Mouse (Mus musculus) retina, adult 2 months (tissue): ENCODE data around the gene Chic1.

Source experiments
- DNase-seq: peaks from one replicate; pipeline ENCODE4 v3.0.0-alpha.2; 2012; ENCODE audit warnings: low read depth, low spot score

Chic1 gene

GRCm38 (mm10) chrX:103356287-103356686, at the start of gene Chic1:
Gene Chic1 (plus strand): TSS chrX:103356476.
- peak; percentile 38 for DNase-seq

GRCm38 (mm10) chrX:103308262-103308661, 48.0 kb upstream of the Chic1 start:
- no peak for DNase-seq

GRCm38 (mm10) chrX:103311723-103312122, 44.6 kb upstream of the Chic1 start:
- no peak for DNase-seq

GRCm38 (mm10) chrX:103314146-103314545, 42.1 kb upstream of the Chic1 start:
- no peak for DNase-seq

- no peak for DNase-seq
Measured at GRCm38 (mm10) chrX:103321146-103321545, 35.1 kb upstream of the Chic1 start, which contains the start of gene Cdx4. Gene Cdx4 (plus strand): TSS chrX:103321398.

- no peak for DNase-seq
Measured at GRCm38 (mm10) chrX:103325900-103326299, 30.4 kb upstream of the Chic1 start.

GRCm38 (mm10) chrX:103329386-103329785, 26.9 kb upstream of the Chic1 start:
- no peak for DNase-seq

GRCm38 (mm10) chrX:103331125-103331858, 25.0 kb upstream of the Chic1 start:
- no peak for DNase-seq

- no peak for DNase-seq
Measured at GRCm38 (mm10) chrX:103341369-103342113, 14.7 kb upstream of the Chic1 start.

- DNase-seq, result no peak
Measured at GRCm38 (mm10) chrX:103355784-103356183, 492 bp upstream of the Chic1 start.

- no peak for DNase-seq
Measured at GRCm38 (mm10) chrX:103356761-103357236, 523 bp downstream of the Chic1 start.

- DNase-seq, result no peak
Measured at GRCm38 (mm10) chrX:103366201-103366600, 9.9 kb downstream of the Chic1 start.

GRCm38 (mm10) chrX:103368650-103369049, 12.4 kb downstream of the Chic1 start:
- DNase-seq, result no peak

- no peak for DNase-seq
Measured at GRCm38 (mm10) chrX:103371221-103371620, 14.9 kb downstream of the Chic1 start.

- no peak for DNase-seq
Measured at GRCm38 (mm10) chrX:103371627-103372026, 15.4 kb downstream of the Chic1 start.

- DNase-seq, result no peak
Measured at GRCm38 (mm10) chrX:103374250-103374649, 18.0 kb downstream of the Chic1 start.

- no peak for DNase-seq
Measured at GRCm38 (mm10) chrX:103384528-103384927, 28.3 kb downstream of the Chic1 start.

- no peak for DNase-seq
Measured at GRCm38 (mm10) chrX:103388131-103388530, 31.9 kb downstream of the Chic1 start.

- DNase-seq, result no peak
Measured at GRCm38 (mm10) chrX:103393841-103394240, 37.6 kb downstream of the Chic1 start.

- DNase-seq, result no peak
Measured at GRCm38 (mm10) chrX:103405021-103405420, 48.7 kb downstream of the Chic1 start.

- no peak for DNase-seq
Measured at GRCm38 (mm10) chrX:103414167-103414566, 57.9 kb downstream of the Chic1 start, which contains the start of gene Tsx. Gene Tsx (plus strand): TSS chrX:103414467.

GRCm38 (mm10) chrX:103421710-103422109, 65.4 kb downstream of the Chic1 start, which contains the start of gene Gm26992:
Gene Gm26992 (plus strand): TSS chrX:103422010.
- no peak for DNase-seq

GRCm38 (mm10) chrX:103427677-103428076, 71.4 kb downstream of the Chic1 start:
- no peak for DNase-seq
